Mouse (Mus musculus): Measurements from ENCODE around the gene Heatr5a.

DNA sequence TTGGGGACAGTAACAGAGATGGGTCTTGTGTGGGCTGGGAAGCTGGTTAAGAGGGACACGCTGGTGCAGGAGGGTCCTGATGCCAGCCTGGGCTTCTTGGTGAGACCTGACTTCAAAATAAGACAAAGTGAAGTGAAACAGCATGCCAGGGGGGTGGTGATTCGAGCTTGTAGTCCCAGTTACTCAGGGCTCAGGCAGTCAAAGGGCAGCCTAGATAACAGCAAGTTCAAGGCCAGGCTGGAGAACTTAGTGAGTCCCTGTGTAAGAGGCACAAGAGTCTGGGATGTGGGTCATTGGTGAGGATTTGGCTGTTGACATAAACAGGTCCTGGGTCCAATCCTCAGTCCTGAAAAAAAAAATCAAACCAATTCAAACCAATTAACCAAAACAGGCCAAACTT, 53.9 kb downstream of the Heatr5a start:
- no peak for TF ChIP-seq HCFC1 (IDR thresholded peaks at IDR 0.05; ENCODE audit: borderline replicate concordance, insufficient read depth, low read length)
- no peak for TF ChIP-seq MAFK (IDR thresholded peaks at IDR 0.05; ENCODE audit: insufficient read depth, low read depth, low read length)
- TF ChIP-seq CHD2 (IDR thresholded peaks at IDR 0.05; ENCODE audit: low read depth, low read length) = no peak
